Mouse (Mus musculus) liver, embryonic 16.5 days (tissue): Measurements from ENCODE around the gene Rassf2. TPM values are rescaled to one million over a fixed set of nuclear protein-coding genes. Genes with fewer than 3 reads are reported as not detected.

Source experiments
- ATAC-seq: fragments of 200-750 bp; cut with Nextera tagmentation; 2 replicates; pipeline ENCODE4 v1.8.0; 2017; ENCODE audit warnings: low read depth, mild to moderate bottlenecking, moderate number of reproducible peaks, moderate library complexity
- H3K27ac ChIP-seq: fragments of 300-500 bp; sonication (generic); 2 replicates; pipeline ENCODE4 v1.5.1; 2014; ENCODE audit warnings: mild to moderate bottlenecking, low read length
- H3K27me3 ChIP-seq: fragments of 300-500 bp; sonication (generic); 2 replicates; pipeline ENCODE4 v1.6.1; 2014; ENCODE audit warnings: low read depth, low read length, mixed read lengths; ENCODE audit not compliant: control insufficient read depth, insufficient read depth
- H3K36me3 ChIP-seq: fragments of 300-500 bp; sonication (generic); 2 replicates; pipeline ENCODE4 v1.6.1; 2014; ENCODE audit warnings: mild to moderate bottlenecking; ENCODE audit not compliant: control insufficient read depth, insufficient read depth
- H3K4me1 ChIP-seq: fragments of 300-500 bp; sonication (generic); 2 replicates; pipeline ENCODE4 v1.6.1; 2014; ENCODE audit warnings: low read depth, low read length, mixed read lengths; ENCODE audit not compliant: control insufficient read depth
- H3K4me2 ChIP-seq: fragments of 300-500 bp; sonication (generic); 2 replicates; pipeline ENCODE4 v1.6.1; 2014; ENCODE audit warnings: low read depth, low read length, mixed read lengths
- H3K4me3 ChIP-seq: fragments of 300-500 bp; sonication (generic); 2 replicates; pipeline ENCODE4 v1.5.1; 2014; ENCODE audit warnings: low read depth, mild to moderate bottlenecking, low read length
- H3K9ac ChIP-seq: fragments of 300-500 bp; sonication (generic); 2 replicates; pipeline ENCODE4 v1.6.1; 2014; ENCODE audit warnings: low read depth, low read length
- H3K9me3 ChIP-seq: fragments of 300-500 bp; sonication (generic); replicated peaks from 2 replicates; pipeline ENCODE4 v1.6.1; 2016; ENCODE audit warnings: low read length; ENCODE audit not compliant: control insufficient read depth
- WGBS: fragments of 180-500 bp; shearing (Covaris S2); extraction: QIAGEN DNeasy Blood & Tissue Kit; methylation state at CpG from one replicate; pipeline ENCODE4 v1.1.7; 2014; ENCODE audit not compliant: insufficient replicate concordance; 5-methylcytosine and 5-hydroxymethylcytosine counted together
- polyA plus RNA-seq: library from polyadenylated mRNA; unstranded; fragments of >200 nt; fragmentation: Nextera tagmentation; extraction: Ambion mirVana; gene quantifications from 2 replicates; pipeline ENCODE4 v1.2.1, GENCODE M21; 2015

Gene Rassf2
- polyA plus RNA-seq, 1 experiment from 2014 or later = 3.7 TPM

- Histone ChIP-seq H3K9ac (no peak overlapping the region), H3K4me2 (no peak overlapping the region), H3K27ac (no peak overlapping the region), H3K4me1 (peaks cover 3% of the 10 kb centered on the region; the same call in 1 of the 2 replicates), H3K9me3 (no peaks in the 10 kb centered on the region), H3K36me3 (no peaks in the 10 kb centered on the region), H3K27me3 (no peaks in the 10 kb centered on the region), H3K4me3 (no peak overlapping the region)
- no peak for ATAC-seq
- 26% methylated on average over 7 of the region's 7 CpGs for WGBS
These were observed 12.4 kb downstream of the Rassf2 start for GRCm38 (mm10) chr2:132017611-132018010.

- H3K9ac ChIP-seq = no peak overlapping the region
- no peak overlapping the region for H3K4me2 ChIP-seq
- H3K36me3 ChIP-seq = no peaks in the 10 kb centered on the region
- H3K4me3 ChIP-seq = no peak overlapping the region
- H3K4me1 ChIP-seq = 0 out of 2 replicates have a peak, but pooled peaks cover 3% of the 10 kb centered on the region
- no peaks in the 10 kb centered on the region for H3K9me3 ChIP-seq
- no peak overlapping the region for H3K27ac ChIP-seq
- H3K27me3 ChIP-seq = no peaks in the 10 kb centered on the region
- WGBS = 65% methylated on average over 1 of the region's 1 CpGs
- ATAC-seq = no peak
These were observed 14.0 kb downstream of the Rassf2 start for GRCm38 (mm10) chr2:132016034-132016433.

GRCm38 (mm10) chr2:132013152-132013551 is 16.9 kb downstream of the Rassf2 start:
- no peak overlapping the region for H3K4me3 ChIP-seq
- H3K9me3 ChIP-seq = no peaks in the 10 kb centered on the region
- no peak overlapping the region for H3K4me2 ChIP-seq
- 0 out of 2 replicates have a peak, but pooled peaks cover 3% of the 10 kb centered on the region for H3K4me1 ChIP-seq
- H3K27ac ChIP-seq = no peak overlapping the region
- no peaks in the 10 kb centered on the region for H3K36me3 ChIP-seq
- ATAC-seq = no peak
- no peaks in the 10 kb centered on the region for H3K27me3 ChIP-seq
- WGBS = 48% methylated on average over 4 of the region's 4 CpGs
- no peak overlapping the region for H3K9ac ChIP-seq

- WGBS = 83% methylated on average over 2 of the region's 2 CpGs
These were observed 19.3 kb downstream of the Rassf2 start for GRCm38 (mm10) chr2:132010781-132011180.

GRCm38 (mm10) chr2:132008186-132008585 is 21.9 kb downstream of the Rassf2 start:
- no peak for ATAC-seq
- H3K36me3 ChIP-seq = no peaks in the 10 kb centered on the region
- no peak overlapping the region for H3K4me3 ChIP-seq
- H3K9me3 ChIP-seq = no peaks in the 10 kb centered on the region
- H3K4me2 ChIP-seq = no peak overlapping the region
- no peaks in the 10 kb centered on the region for H3K4me1 ChIP-seq
- no peaks in the 10 kb centered on the region for H3K27me3 ChIP-seq
- H3K27ac ChIP-seq = no peak overlapping the region
- 33% methylated on average over 4 of the region's 4 CpGs for WGBS
- H3K9ac ChIP-seq = no peak overlapping the region

More at GRCm38 (mm10) chr2:132010781-132011180, 19.3 kb downstream of the Rassf2 start:
- H3K36me3 ChIP-seq = no peaks in the 10 kb centered on the region
- no peak overlapping the region for H3K4me2 ChIP-seq
- H3K27me3 ChIP-seq = no peaks in the 10 kb centered on the region
- H3K27ac ChIP-seq = no peak overlapping the region
- no peak overlapping the region for H3K9ac ChIP-seq
- H3K9me3 ChIP-seq = no peaks in the 10 kb centered on the region
- H3K4me1 ChIP-seq = no peaks in the 10 kb centered on the region
- H3K4me3 ChIP-seq = no peak overlapping the region
- ATAC-seq = no peak

- Histone ChIP-seq H3K27me3 (no peaks in the 10 kb centered on the region), H3K9ac (no peak overlapping the region), H3K36me3 (no peaks in the 10 kb centered on the region), H3K4me3 (no peak overlapping the region), H3K4me2 (no peak overlapping the region), H3K9me3 (no peaks in the 10 kb centered on the region), H3K27ac (no peak overlapping the region), H3K4me1 (no peaks in the 10 kb centered on the region)
- no peak for ATAC-seq
- 47% methylated on average over 6 of the region's 6 CpGs for WGBS
These were observed 22.6 kb downstream of the Rassf2 start for GRCm38 (mm10) chr2:132007475-132007819.

GRCm38 (mm10) chr2:132006561-132007474 is 23.2 kb downstream of the Rassf2 start:
- Histone ChIP-seq H3K27ac (no peak overlapping the region), H3K4me2 (no peak overlapping the region), H3K9me3 (no peaks in the 10 kb centered on the region), H3K36me3 (no peaks in the 10 kb centered on the region), H3K4me3 (no peak overlapping the region), H3K4me1 (no peaks in the 10 kb centered on the region), H3K27me3 (no peaks in the 10 kb centered on the region), H3K9ac (no peak overlapping the region)
- ATAC-seq = peak; percentile 37; the same call in 1 of the 2 replicates
- 63% methylated on average over 18 of the region's 18 CpGs for WGBS

GRCm38 (mm10) chr2:132005445-132005844 is 24.6 kb downstream of the Rassf2 start:
- WGBS = 69% methylated on average over 4 of the region's 4 CpGs
- Histone ChIP-seq H3K27ac (no peak overlapping the region), H3K4me1 (no peaks in the 10 kb centered on the region), H3K4me3 (no peak overlapping the region), H3K36me3 (no peaks in the 10 kb centered on the region), H3K27me3 (no peaks in the 10 kb centered on the region), H3K9ac (no peak overlapping the region), H3K9me3 (no peaks in the 10 kb centered on the region), H3K4me2 (no peak overlapping the region)
- ATAC-seq = no peak

- Histone ChIP-seq H3K4me1 (no peaks in the 10 kb centered on the region), H3K4me3 (no peak overlapping the region), H3K4me2 (no peak overlapping the region), H3K36me3 (no peaks in the 10 kb centered on the region), H3K9me3 (no peaks in the 10 kb centered on the region), H3K9ac (no peak overlapping the region), H3K27me3 (no peaks in the 10 kb centered on the region), H3K27ac (no peak overlapping the region)
- no peak for ATAC-seq
- 76% methylated on average over 9 of the region's 9 CpGs for WGBS
These were observed 25.4 kb downstream of the Rassf2 start for GRCm38 (mm10) chr2:132004495-132005136.
